Comparison of ENCODE assay signal across 20 mouse cellular contexts in the genomic region with DNA sequence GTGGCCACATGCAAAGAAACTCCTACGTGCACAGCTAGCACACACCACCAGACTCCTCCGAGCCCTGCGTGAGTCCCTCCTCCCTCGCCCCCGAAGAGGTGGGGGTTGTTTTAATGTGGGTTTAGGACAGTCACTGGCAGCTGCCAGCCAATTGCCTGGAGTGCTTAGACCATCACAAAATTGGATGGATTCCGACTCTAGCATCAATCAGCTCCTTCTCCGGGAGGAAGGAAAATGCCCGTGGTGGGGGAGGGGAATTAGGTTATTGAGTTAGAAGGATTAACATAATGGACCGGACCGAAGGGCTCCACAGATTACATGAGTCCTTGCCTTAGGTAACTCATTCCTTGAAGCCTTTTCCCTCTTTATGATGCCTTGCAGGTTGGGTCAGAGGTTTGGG. TPM values are rescaled to one million over a fixed set of nuclear protein-coding genes. Genes with fewer than 3 reads are reported as not detected.
DNase-seq lines count a peak whose midpoint lies in the region; ATAC-seq and TF ChIP-seq lines count a peak whose summit lies in the region.
"Had no signal": no experiment of that assay in that cellular context is flagged by ENCODE, and none has a peak within 500 bp of the region (broad histone marks: within the 10 kb centered on the region; RNA-seq: fewer than 3 reads in every experiment).

No protein-coding gene starts in this region.

- WGBS in hindbrain, postnatal 0 days = 41% methylated on average over 10 of the region's 10 CpGs
- WGBS in hindbrain, embryonic 10.5 days = 89% methylated on average over 10 of the region's 10 CpGs
- 25% methylated on average over 10 of the region's 10 CpGs for WGBS in forebrain, postnatal 0 days
- 49% methylated on average over 10 of the region's 10 CpGs for WGBS in neural tube, embryonic 14.5 days

- ATAC-seq in hindbrain, postnatal 0 days = peak; percentile 73
- peak; percentile 43; the same call in 1 of the 2 replicates for ATAC-seq in forebrain, postnatal 0 days
- ATAC-seq in neural tube, embryonic 14.5 days (ENCODE audit: low read depth) = peak; percentile 54; the same call in 1 of the 2 replicates

- H3K9ac ChIP-seq in hindbrain, postnatal 0 days (replicated peaks; ENCODE audit: low read length) = no peak overlapping the region
- no peak overlapping the region for H3K9ac ChIP-seq in forebrain, postnatal 0 days
- no peak overlapping the region for H3K9ac ChIP-seq in neural tube, embryonic 14.5 days (replicated peaks; ENCODE audit: low read depth, low read length)
- H3K9ac ChIP-seq: lung, embryonic 14.5 days; midbrain, embryonic 12.5 days had no signal

- H3K4me2 ChIP-seq in hindbrain, postnatal 0 days (ENCODE audit: low read depth, low read length) = no peak overlapping the region
- H3K4me2 ChIP-seq in forebrain, postnatal 0 days (ENCODE audit: low read depth) = no peak overlapping the region
- no peak overlapping the region for H3K4me2 ChIP-seq in neural tube, embryonic 14.5 days (ENCODE audit: low read depth, low read length)
- H3K4me2 ChIP-seq: liver, embryonic 11.5 days; lung, embryonic 14.5 days; midbrain, embryonic 12.5 days had no signal

- no peaks in the 10 kb centered on the region for H3K36me3 ChIP-seq in hindbrain, postnatal 0 days (ENCODE audit: insufficient read depth, low read length)
- no peaks in the 10 kb centered on the region for H3K36me3 ChIP-seq in hindbrain, embryonic 10.5 days
- no peaks in the 10 kb centered on the region for H3K36me3 ChIP-seq in forebrain, postnatal 0 days (ENCODE audit: insufficient read depth)
- no peaks in the 10 kb centered on the region for H3K36me3 ChIP-seq in neural tube, embryonic 14.5 days (ENCODE audit: control insufficient read depth, insufficient read depth, low read length)
- H3K36me3 ChIP-seq: embryonic facial prominence, embryonic 10.5 days; heart, embryonic 10.5 days; limb, embryonic 10.5 days; midbrain, embryonic 12.5 days had no signal

- no peaks in the 10 kb centered on the region for H3K4me1 ChIP-seq in hindbrain, postnatal 0 days (ENCODE audit: insufficient read depth, low read length)
- 0 out of 2 replicates have a peak, but pooled peaks cover 3% of the 10 kb centered on the region for H3K4me1 ChIP-seq in hindbrain, embryonic 10.5 days (replicated peaks)
- no peaks in the 10 kb centered on the region for H3K4me1 ChIP-seq in forebrain, postnatal 0 days (ENCODE audit: insufficient read depth)
- no peaks in the 10 kb centered on the region for H3K4me1 ChIP-seq in neural tube, embryonic 14.5 days (ENCODE audit: control insufficient read depth, insufficient read depth, low read length)
- H3K4me1 ChIP-seq: embryonic facial prominence, embryonic 10.5 days; heart, embryonic 10.5 days; limb, embryonic 10.5 days; midbrain, embryonic 12.5 days had no signal

- H3K9me3 ChIP-seq in hindbrain, postnatal 0 days (ENCODE audit: low read length) = no peaks in the 10 kb centered on the region
- H3K9me3 ChIP-seq in hindbrain, embryonic 10.5 days = no peaks in the 10 kb centered on the region
- no peaks in the 10 kb centered on the region for H3K9me3 ChIP-seq in forebrain, postnatal 0 days (ENCODE audit: low read length)
- no peaks in the 10 kb centered on the region for H3K9me3 ChIP-seq in neural tube, embryonic 14.5 days (ENCODE audit: control insufficient read depth, low read length)
- H3K9me3 ChIP-seq: embryonic facial prominence, embryonic 10.5 days; heart, embryonic 10.5 days; limb, embryonic 10.5 days; midbrain, embryonic 12.5 days had no signal

- H3K27me3 ChIP-seq in hindbrain, postnatal 0 days (ENCODE audit: insufficient read depth, low read length) = no peaks in the 10 kb centered on the region
- H3K27me3 ChIP-seq in hindbrain, embryonic 10.5 days (ENCODE audit: insufficient read depth, poor library complexity, severe bottlenecking) = no peaks in the 10 kb centered on the region
- H3K27me3 ChIP-seq in forebrain, postnatal 0 days (ENCODE audit: insufficient read depth, low read length) = no peaks in the 10 kb centered on the region
- H3K27me3 ChIP-seq in neural tube, embryonic 14.5 days (ENCODE audit: control insufficient read depth, insufficient read depth, low read length) = no peaks in the 10 kb centered on the region
- H3K27me3 ChIP-seq: midbrain, embryonic 12.5 days had no signal

- peak; percentile 59 for DNase-seq in hindbrain, postnatal 0 days (ENCODE audit: low spot score)
- DNase-seq in hindbrain, embryonic 10.5 days (ENCODE audit: low spot score) = no peak
- DNase-seq in right cerebral cortex, postnatal 10 days (ENCODE audit: low spot score in 2 of 2) = peak; percentile 26 to 29
- DNase-seq in right cerebral cortex, postnatal 14 days = no peak
- peak; percentile 40 for DNase-seq in forebrain, postnatal 0 days
- DNase-seq in right cerebral cortex, postnatal 36 days (ENCODE audit: low spot score in 2 of 2) = no peak
- DNase-seq: cerebellum, postnatal 36 days; gastrocnemius, postnatal 25 days; heart, postnatal 14 days; kidney, adult 2 months; kidney, postnatal 25 days; lung, embryonic 14.5 days; lung, postnatal 4 days had no signal

- TF ChIP-seq CTCF in hindbrain, postnatal 0 days (IDR thresholded peaks at IDR 0.05; ENCODE audit: low read depth) = no peak
- no peak for TF ChIP-seq CTCF in forebrain, postnatal 0 days (IDR thresholded peaks at IDR 0.05; ENCODE audit: low read depth)

- no peak overlapping the region for H3K27ac ChIP-seq in hindbrain, postnatal 0 days
- H3K27ac ChIP-seq in hindbrain, embryonic 10.5 days = no peak overlapping the region
- H3K27ac ChIP-seq in forebrain, postnatal 0 days (ENCODE audit: low read depth, low read length) = no peak overlapping the region
- H3K27ac ChIP-seq in neural tube, embryonic 14.5 days (ENCODE audit: low read depth, low read length) = no peak overlapping the region
- H3K27ac ChIP-seq: embryonic facial prominence, embryonic 10.5 days; heart, embryonic 10.5 days; limb, embryonic 10.5 days; midbrain, embryonic 12.5 days had no signal

- no peak overlapping the region for H3K4me3 ChIP-seq in hindbrain, postnatal 0 days (ENCODE audit: low read length)
- H3K4me3 ChIP-seq in hindbrain, embryonic 10.5 days = no peak overlapping the region
- no peak overlapping the region for H3K4me3 ChIP-seq in forebrain, postnatal 0 days (ENCODE audit: low read depth, low read length)
- H3K4me3 ChIP-seq in neural tube, embryonic 14.5 days (ENCODE audit: low read depth, low read length) = no peak overlapping the region
- H3K4me3 ChIP-seq: embryonic facial prominence, embryonic 10.5 days; heart, embryonic 10.5 days; limb, embryonic 10.5 days; midbrain, embryonic 12.5 days had no signal

RNA-seq across cellular contexts. Expression of a gene that starts 22.9 kb away (rescaled TPM):
- total RNA-seq in hindbrain, postnatal 0 days (2014; rRNA removed) = 8.2 and 11.1 TPM in 2 replicates
- 2.5 and 3.1 TPM in 2 replicates for polyA plus RNA-seq in hindbrain, postnatal 0 days (2015; fragmentation: Nextera tagmentation; extraction: Ambion mirVana)
- polyA plus RNA-seq in hindbrain, embryonic 10.5 days (2016; fragmentation: Nextera tagmentation; extraction: Ambion mirVana) = 0.34 and 1.2 TPM in 2 replicates
- total RNA-seq in forebrain, postnatal 0 days (2014; rRNA removed) = 4.8 and 6.1 TPM in 2 replicates
- polyA plus RNA-seq in forebrain, postnatal 0 days (2015; fragmentation: Nextera tagmentation; extraction: Ambion mirVana) = 2.7 and 3.3 TPM in 2 replicates
- 11.1 and 11.8 TPM in 2 replicates for polyA plus RNA-seq in neural tube, embryonic 14.5 days (2014; fragmentation: Nextera tagmentation; extraction: Ambion mirVana)
- total RNA-seq: ES-E14 had no signal
- polyA plus RNA-seq: kidney, adult 2 months; limb, embryonic 10.5 days; lung, embryonic 14.5 days had no signal

Comparison
In these comparisons a context has a peak if more than half of its experiments do, and no peak if none do; other contexts are left out.
1. DNase-seq: peak in hindbrain, postnatal 0 days (single experiment), right cerebral cortex, postnatal 10 days (2 of 2) and forebrain, postnatal 0 days (single experiment); none in hindbrain, embryonic 10.5 days (single experiment), right cerebral cortex, postnatal 14 days (single experiment) and right cerebral cortex, postnatal 36 days (0 of 2).
2. Peak in every context shown above with its lines, with median percentiles within 50 percentile points of each other: ATAC-seq.